Mouse (Mus musculus) layer of hippocampus, adult 2 months (tissue): ENCODE measurements around the gene Casz1. TPM values are rescaled to one million over a fixed set of nuclear protein-coding genes. Genes with fewer than 3 reads are reported as not detected.
A peak's percentile ranks its signal among the peaks of the same experiment; 100 is the strongest.

ENCODE experiments used
- DNase-seq, 2 experiments: peaks; one replicate each; pipeline ENCODE4 v3.0.0; 2022; ENCODE audit warnings: low spot score in 2 of 2
- H3K27ac ChIP-seq: fragments of 200-600 bp; 2 replicates; pipeline ENCODE4 v1.8.1; 2022
- H3K4me3 ChIP-seq: fragments of 200-600 bp; 2 replicates; pipeline ENCODE4 v1.8.1; 2022; ENCODE audit warnings: mild to moderate bottlenecking
- CTCF ChIP-seq: fragments of 200-600 bp; conservative IDR thresholded peaks from 2 replicates; pipeline ENCODE4 v1.8.1; 2022; ENCODE audit warnings: antibody characterized with exemption, mild to moderate bottlenecking, moderate library complexity
- total RNA-seq, 2 experiments: library from RNA; stranded (reverse); gene quantifications; 2 replicates each; pipeline ENCODE4 v1.2.3; 2021

The Casz1 gene
- total RNA-seq, 2 experiments from 2014 or later: 0.34 to 0.56 TPM

DNA sequence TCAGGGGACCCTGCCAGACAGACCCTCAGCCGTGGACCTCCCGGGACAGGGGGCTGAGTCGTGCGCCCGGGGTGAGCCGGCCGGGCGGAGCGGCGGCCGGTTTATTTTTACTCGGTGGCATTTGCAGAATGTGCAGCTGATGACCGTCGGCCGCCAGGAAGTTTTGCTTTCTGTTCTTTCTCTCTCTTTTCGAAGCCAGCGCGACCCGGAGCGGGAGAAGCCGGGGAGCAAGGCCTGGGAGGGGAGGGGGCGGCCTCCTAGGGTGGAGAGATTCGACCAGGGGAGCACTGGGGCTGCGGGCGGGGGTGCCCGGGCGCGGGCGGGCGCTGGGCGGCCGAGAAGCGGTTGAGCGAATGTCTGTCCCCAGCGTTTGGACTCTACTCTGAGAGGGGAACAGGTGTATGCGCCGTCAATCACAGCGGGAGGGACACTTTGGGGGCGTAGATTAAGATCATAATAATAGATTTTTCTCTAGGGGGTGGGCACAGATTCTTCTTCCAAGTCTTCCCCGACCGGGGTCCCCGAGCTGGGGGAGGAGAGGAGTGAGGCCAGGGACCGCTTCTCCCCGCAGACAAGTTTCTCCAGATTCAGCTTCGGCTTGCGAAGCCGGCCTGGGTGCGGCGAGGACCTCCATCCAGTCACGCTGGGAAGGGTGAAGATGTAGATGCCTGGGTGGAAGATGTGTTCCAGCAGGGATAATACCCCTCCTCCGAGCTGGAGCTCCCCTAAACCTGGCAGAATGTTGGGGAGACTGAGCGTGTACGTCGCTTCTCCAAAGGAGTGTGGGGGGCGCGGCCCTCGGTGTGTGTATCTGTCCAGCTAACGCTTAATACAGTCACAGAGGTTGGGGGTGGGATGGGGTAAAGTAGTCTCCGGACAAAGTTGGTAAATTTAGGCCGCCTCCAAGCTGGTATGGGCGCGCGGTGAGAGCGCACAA lies 1.9 kb downstream of the Casz1 start:
- H3K27ac ChIP-seq: no peak overlapping the region
- no peak for TF ChIP-seq CTCF
- peak overlapping the region; percentile 71 for H3K4me3 ChIP-seq
- DNase-seq: no peak

- no peak overlapping the region for H3K27ac ChIP-seq
- peak overlapping the region; percentile 44 for H3K4me3 ChIP-seq
- DNase-seq: no peak
- no peak; the same call in 1 of the 2 replicates for TF ChIP-seq CTCF
Measured at GRCm38 (mm10) chr4:148806836-148807235, 2.6 kb downstream of the Casz1 start.

DNA sequence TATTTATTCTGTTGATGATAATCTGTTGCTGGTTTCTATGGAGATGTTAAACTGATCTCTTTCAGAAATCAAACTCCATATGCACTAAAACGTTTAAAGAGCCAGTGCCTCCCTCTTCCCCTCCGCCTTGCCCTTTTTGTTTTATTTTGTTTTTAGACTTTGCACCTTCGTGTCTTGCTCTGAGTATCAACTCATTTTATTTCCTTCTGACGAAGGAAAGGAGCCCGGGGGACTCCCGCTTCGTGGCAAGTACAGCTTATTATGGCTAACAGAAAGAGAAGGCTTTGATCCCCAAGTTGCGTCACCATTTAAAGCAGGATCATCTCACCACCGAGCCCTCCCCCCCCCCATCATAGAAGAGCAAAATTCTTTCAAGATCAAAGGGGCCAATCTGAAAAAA lies 3.2 kb downstream of the Casz1 start:
- H3K4me3 ChIP-seq: peak overlapping the region; percentile 44
- TF ChIP-seq CTCF: no peak
- DNase-seq: no peak
- H3K27ac ChIP-seq: no peak overlapping the region

GRCm38 (mm10) chr4:148808839-148809238 lies 4.6 kb downstream of the Casz1 start:
- Histone ChIP-seq H3K4me3 (no peak overlapping the region), H3K27ac (no peak overlapping the region)
- no peak for TF ChIP-seq CTCF
- no peak for DNase-seq

GRCm38 (mm10) chr4:148810706-148811105 lies 6.5 kb downstream of the Casz1 start:
- H3K4me3 ChIP-seq: no peak overlapping the region
- no peak for DNase-seq
- H3K27ac ChIP-seq: no peak overlapping the region
- TF ChIP-seq CTCF: no peak

- Histone ChIP-seq H3K4me3 (no peak overlapping the region), H3K27ac (no peak overlapping the region)
- TF ChIP-seq CTCF: peak; percentile 69
- no peak for DNase-seq
Measured at GRCm38 (mm10) chr4:148811940-148812339, 7.7 kb downstream of the Casz1 start.

DNA sequence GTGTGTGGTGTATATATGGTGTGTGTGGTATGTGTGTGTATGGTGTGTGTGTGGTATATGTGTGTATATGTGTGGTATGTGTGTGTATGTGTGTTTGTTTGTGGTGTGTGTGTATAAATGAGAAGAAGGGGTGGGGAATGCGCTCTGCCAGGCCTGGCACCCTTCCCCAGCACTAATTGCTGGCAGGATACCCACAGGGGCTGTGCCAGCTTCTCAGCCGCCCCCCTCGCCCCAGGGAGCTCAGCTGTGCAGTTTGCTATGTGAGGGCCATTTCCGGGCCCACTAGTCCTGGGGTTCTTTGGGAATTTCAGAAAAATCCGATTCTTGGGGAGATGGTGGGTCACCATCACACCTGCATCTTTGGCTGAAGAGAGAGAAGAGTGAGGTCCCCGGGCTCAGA lies 9.0 kb downstream of the Casz1 start:
- no peak overlapping the region for H3K4me3 ChIP-seq
- DNase-seq: peak in 1 of 2 experiments; percentile 35
- H3K27ac ChIP-seq: no peak overlapping the region
- no peak for TF ChIP-seq CTCF

DNA sequence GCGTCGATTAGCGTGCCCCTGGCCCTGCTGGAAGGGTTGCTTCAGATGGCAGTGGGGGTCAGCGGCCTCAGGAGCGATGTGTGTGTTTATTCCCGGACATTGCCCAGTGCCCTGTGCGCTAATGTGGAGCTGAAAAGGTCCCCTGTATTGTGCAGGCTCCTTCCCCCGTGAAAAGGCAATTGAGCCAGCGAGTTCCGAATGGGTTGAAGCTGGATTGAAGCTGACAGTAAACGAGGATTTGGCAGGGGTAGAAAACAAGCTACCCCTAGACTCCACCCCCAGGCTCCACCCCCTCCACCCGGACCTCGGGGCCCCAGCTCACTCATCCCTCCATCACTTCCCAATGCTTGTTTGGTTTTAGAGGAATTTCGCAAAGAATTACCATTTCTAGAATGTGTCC lies 12.3 kb downstream of the Casz1 start:
- TF ChIP-seq CTCF: no peak
- no peak overlapping the region for H3K27ac ChIP-seq
- DNase-seq: no peak
- no peak overlapping the region for H3K4me3 ChIP-seq

GRCm38 (mm10) chr4:148818161-148818560 lies 13.9 kb downstream of the Casz1 start:
- no peak overlapping the region for H3K4me3 ChIP-seq
- no peak for DNase-seq
- no peak for TF ChIP-seq CTCF
- H3K27ac ChIP-seq: no peak overlapping the region

GRCm38 (mm10) chr4:148820171-148820570 lies 15.9 kb downstream of the Casz1 start:
- no peak for TF ChIP-seq CTCF
- Histone ChIP-seq H3K27ac (no peak overlapping the region), H3K4me3 (no peak overlapping the region)
- DNase-seq: no peak

DNA sequence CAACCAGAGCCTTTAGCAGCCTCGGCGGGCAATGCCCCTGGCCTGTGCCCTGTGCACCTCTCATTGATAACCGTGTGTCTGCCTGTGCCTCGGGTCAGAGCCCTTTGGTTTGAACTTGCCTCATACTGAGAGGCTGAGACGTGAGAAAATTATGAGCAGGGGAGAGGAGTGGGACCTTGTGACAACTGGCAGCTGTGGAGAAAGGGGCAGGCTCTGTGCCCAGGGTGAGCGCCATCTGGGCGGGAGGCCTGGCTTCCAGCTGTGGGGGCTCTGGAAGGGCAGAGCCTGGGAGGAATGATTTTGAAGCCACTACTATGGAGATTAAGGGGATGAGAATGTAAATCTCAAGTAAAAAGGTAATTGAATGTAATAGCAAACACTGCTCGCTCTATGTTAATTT lies 19.1 kb downstream of the Casz1 start:
- no peak for TF ChIP-seq CTCF
- DNase-seq: no peak
- H3K4me3 ChIP-seq: no peak overlapping the region
- H3K27ac ChIP-seq: no peak overlapping the region

GRCm38 (mm10) chr4:148830350-148830749 lies 26.1 kb downstream of the Casz1 start:
- TF ChIP-seq CTCF: no peak
- H3K27ac ChIP-seq: no peak overlapping the region
- H3K4me3 ChIP-seq: no peak overlapping the region
- DNase-seq: no peak

- DNase-seq: no peak
- no peak for TF ChIP-seq CTCF
- Histone ChIP-seq H3K27ac (no peak overlapping the region), H3K4me3 (no peak overlapping the region)
Measured at GRCm38 (mm10) chr4:148833245-148833990, 29.2 kb downstream of the Casz1 start.
